Mouse (Mus musculus) bone marrow macrophage, adult 2 months (primary cell): ENCODE data around the gene Zmynd11.

Source experiments
- CTCF ChIP-seq: IDR thresholded peaks from 2 replicates; pipeline ENCODE4 v1.5.1; 2012; ENCODE audit warnings: low read depth, mild to moderate bottlenecking, low read length, moderate library complexity
- POLR2A ChIP-seq: IDR thresholded peaks from 2 replicates; pipeline ENCODE4 v1.6.1; 2012; ENCODE audit warnings: mild to moderate bottlenecking, low read depth, low read length, borderline replicate concordance

DNA sequence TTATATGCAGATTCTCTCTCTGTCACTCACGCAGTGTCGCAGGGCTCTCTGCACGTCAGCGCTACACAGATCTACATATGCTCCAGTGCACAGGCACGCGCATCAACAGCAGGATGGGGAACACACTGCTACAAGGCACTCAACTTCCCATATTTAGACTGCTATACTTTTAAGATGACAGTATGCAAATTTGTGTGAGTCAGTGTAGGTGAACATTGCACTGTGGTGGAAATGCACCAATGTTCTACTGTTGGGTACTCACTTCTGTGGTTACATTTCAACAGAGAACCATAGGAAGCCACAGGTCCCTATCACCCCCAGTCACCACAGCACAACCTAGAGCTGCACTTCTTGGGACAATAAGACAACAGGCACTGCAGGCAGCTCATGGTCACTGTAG, 5.1 kb downstream of the Zmynd11 start:
- TF ChIP-seq CTCF (no peak), POLR2A (no peak)
